Mouse (Mus musculus): ENCODE data around the gene Sfr1. TPM values are rescaled to one million over a fixed set of nuclear protein-coding genes. Genes with fewer than 3 reads are reported as not detected.

Gene Sfr1
- polyA plus RNA-seq, 1 experiment from 2014 or later: 158 TPM

GRCm38 (mm10) chr19:47710376-47710775 is 21.1 kb upstream of the Sfr1 start:
- Histone ChIP-seq H3K27me3 (replicated peaks) (no peaks in the 10 kb centered on the region), H3K4me3 (replicated peaks) (no peak overlapping the region), H3K4me1 (no peaks in the 10 kb centered on the region), H3K27ac (replicated peaks) (no peak overlapping the region), H3K36me3 (no peaks in the 10 kb centered on the region), H3K9ac (replicated peaks) (no peak overlapping the region), H3K9me3 (replicated peaks) (no peaks in the 10 kb centered on the region), H3K4me2 (no peak overlapping the region)
- 89% methylated on average over 4 of the region's 4 CpGs for WGBS
- ATAC-seq (ENCODE audit: low FRiP score): no peak

GRCm38 (mm10) chr19:47713457-47713856 is 18.0 kb upstream of the Sfr1 start:
- H3K4me1 ChIP-seq: no peaks in the 10 kb centered on the region
- no peak overlapping the region for H3K4me3 ChIP-seq (replicated peaks)
- H3K9ac ChIP-seq (replicated peaks): no peak overlapping the region
- no peaks in the 10 kb centered on the region for H3K36me3 ChIP-seq
- ATAC-seq (ENCODE audit: low FRiP score): no peak
- no peaks in the 10 kb centered on the region for H3K27me3 ChIP-seq (replicated peaks)
- WGBS: 88% methylated on average over 9 of the region's 9 CpGs
- no peak overlapping the region for H3K27ac ChIP-seq (replicated peaks)
- no peak overlapping the region for H3K4me2 ChIP-seq
- H3K9me3 ChIP-seq (replicated peaks): no peaks in the 10 kb centered on the region

- WGBS: 67% methylated on average over 2 of the region's 2 CpGs
- H3K4me3 ChIP-seq (replicated peaks): no peak overlapping the region
- H3K4me1 ChIP-seq: no peaks in the 10 kb centered on the region
- no peaks in the 10 kb centered on the region for H3K9me3 ChIP-seq (replicated peaks)
- H3K36me3 ChIP-seq: no peaks in the 10 kb centered on the region
- no peaks in the 10 kb centered on the region for H3K27me3 ChIP-seq (replicated peaks)
- H3K4me2 ChIP-seq: no peak overlapping the region
- no peak overlapping the region for H3K9ac ChIP-seq (replicated peaks)
- no peak for ATAC-seq (ENCODE audit: low FRiP score)
- no peak overlapping the region for H3K27ac ChIP-seq (replicated peaks)
Measured at GRCm38 (mm10) chr19:47716144-47716543, 15.3 kb upstream of the Sfr1 start.

DNA sequence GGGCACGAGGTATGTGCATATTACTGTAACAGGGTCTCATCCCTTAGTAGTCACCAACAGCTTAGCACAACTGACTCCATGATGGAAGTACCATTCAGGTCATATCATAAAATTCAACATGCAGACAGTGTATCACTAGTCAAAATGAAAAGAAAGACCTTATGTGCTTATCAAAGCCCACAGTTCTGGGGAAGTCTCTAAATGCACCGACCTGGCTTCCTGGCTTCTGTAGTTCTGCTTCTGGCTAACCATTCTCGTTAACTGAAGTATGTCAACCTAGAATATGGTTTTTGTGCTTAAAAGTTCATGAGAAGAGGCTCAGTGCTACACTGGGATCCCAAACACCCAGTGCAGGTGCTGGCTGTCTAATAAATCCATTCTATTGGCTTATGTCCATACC is 12.3 kb upstream of the Sfr1 start:
- H3K27me3 ChIP-seq (replicated peaks): no peaks in the 10 kb centered on the region
- H3K36me3 ChIP-seq: no peaks in the 10 kb centered on the region
- no peak overlapping the region for H3K27ac ChIP-seq (replicated peaks)
- no peak overlapping the region for H3K4me3 ChIP-seq (replicated peaks)
- no peak for ATAC-seq (ENCODE audit: low FRiP score)
- WGBS: 92% methylated on average over 3 of the region's 3 CpGs
- no peak overlapping the region for H3K4me2 ChIP-seq
- no peak overlapping the region for H3K9ac ChIP-seq (replicated peaks)
- H3K9me3 ChIP-seq (replicated peaks): no peaks in the 10 kb centered on the region
- H3K4me1 ChIP-seq: no peaks in the 10 kb centered on the region

DNA sequence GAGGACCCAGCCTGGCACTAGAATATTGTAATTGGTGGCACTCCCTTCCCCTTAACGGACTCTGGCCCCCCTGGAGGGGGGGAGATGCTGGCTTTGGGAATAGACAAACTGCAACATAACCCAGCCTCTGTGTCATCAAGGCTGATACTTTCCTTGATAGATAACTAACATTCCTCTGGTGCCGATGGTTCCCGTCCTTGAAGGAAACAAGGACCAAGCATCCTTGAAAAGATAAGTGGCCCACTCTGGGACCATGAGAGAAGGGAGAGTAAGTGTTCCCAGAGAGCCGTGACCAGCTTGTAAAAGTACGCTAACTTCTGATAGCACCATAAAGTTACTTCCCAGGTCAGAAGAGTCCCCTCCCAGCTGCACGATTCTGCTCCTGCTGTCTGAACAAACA is 9.0 kb upstream of the Sfr1 start:
- no peaks in the 10 kb centered on the region for H3K4me1 ChIP-seq
- H3K4me2 ChIP-seq: no peak overlapping the region
- no peak overlapping the region for H3K27ac ChIP-seq (replicated peaks)
- WGBS: 51% methylated on average over 6 of the region's 6 CpGs
- H3K4me3 ChIP-seq (replicated peaks): no peak overlapping the region
- no peak overlapping the region for H3K9ac ChIP-seq (replicated peaks)
- H3K27me3 ChIP-seq (replicated peaks): no peaks in the 10 kb centered on the region
- H3K36me3 ChIP-seq: no peaks in the 10 kb centered on the region
- H3K9me3 ChIP-seq (replicated peaks): no peaks in the 10 kb centered on the region
- ATAC-seq (ENCODE audit: low FRiP score): no peak

GRCm38 (mm10) chr19:47724903-47725302 is 6.6 kb upstream of the Sfr1 start:
- Histone ChIP-seq H3K9me3 (replicated peaks) (no peaks in the 10 kb centered on the region), H3K4me1 (no peaks in the 10 kb centered on the region), H3K27ac (replicated peaks) (no peak overlapping the region), H3K4me2 (no peak overlapping the region), H3K36me3 (no peaks in the 10 kb centered on the region), H3K27me3 (replicated peaks) (no peaks in the 10 kb centered on the region), H3K9ac (replicated peaks) (no peak overlapping the region), H3K4me3 (replicated peaks) (no peak overlapping the region)
- 85% methylated on average over 4 of the region's 4 CpGs for WGBS
- no peak for ATAC-seq (ENCODE audit: low FRiP score)

DNA sequence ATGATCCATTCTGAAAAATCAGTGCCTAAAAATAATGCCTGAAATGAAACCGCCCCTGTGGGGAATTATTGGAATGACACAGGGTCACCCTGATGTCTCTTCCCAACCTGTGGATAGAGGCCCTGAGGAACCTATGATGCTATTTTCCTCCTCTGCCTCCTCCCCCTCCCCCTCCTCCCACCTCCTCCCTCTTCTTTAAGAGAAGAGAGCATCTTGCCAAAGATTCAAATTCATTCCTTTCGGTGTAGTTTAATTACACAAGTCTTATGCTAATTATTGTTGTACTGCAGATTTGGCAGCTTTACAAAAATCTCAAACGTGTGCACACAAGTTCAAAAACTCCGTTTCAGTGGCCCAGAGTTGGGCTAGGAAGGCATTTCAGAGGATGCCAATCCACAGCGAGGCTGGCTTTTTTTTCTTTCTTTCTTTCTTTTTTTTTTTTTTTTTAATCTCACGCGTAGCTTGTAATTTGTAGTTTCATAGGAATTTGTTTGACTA is 5.8 kb upstream of the Sfr1 start:
- WGBS: 65% methylated on average over 7 of the region's 7 CpGs

DNA sequence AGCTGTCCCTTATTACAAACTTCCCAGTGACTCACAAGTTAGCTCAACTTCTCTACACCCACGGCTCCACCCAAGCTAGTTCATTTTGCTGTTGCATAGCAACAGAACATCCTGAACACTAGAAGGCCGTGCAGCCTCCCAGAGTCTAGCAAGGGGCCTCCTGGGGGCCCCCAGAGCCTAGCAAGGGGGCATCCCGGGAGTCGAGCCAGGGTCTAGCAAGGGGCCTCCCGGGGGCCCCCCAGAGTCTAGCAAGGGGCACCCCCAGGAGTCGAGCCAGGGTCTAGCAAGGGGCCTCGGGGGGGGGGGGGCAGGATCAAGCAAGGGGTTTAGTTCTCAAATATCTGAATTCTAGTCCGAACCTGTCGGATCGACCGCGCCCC is 801 bp upstream of the Sfr1 start:
- peak overlapping the region; percentile 78 for H3K4me3 ChIP-seq (replicated peaks)
- H3K4me1 ChIP-seq: peaks cover 17% of the 10 kb centered on the region
- peak overlapping the region; percentile 68 for H3K9ac ChIP-seq (replicated peaks)
- peaks cover 22% of the 10 kb centered on the region for H3K36me3 ChIP-seq
- peak overlapping the region; percentile 96 for H3K27ac ChIP-seq (replicated peaks)
- H3K27me3 ChIP-seq (replicated peaks): no peaks in the 10 kb centered on the region
- peak; percentile 65 for ATAC-seq (ENCODE audit: low FRiP score)
- H3K4me2 ChIP-seq: peak overlapping the region; percentile 85
- H3K9me3 ChIP-seq (replicated peaks): no peaks in the 10 kb centered on the region
- WGBS: under 1% methylated on average over 12 of the region's 12 CpGs

More for the DNA sequence above, 5.8 kb upstream of the Sfr1 start:
- H3K36me3 ChIP-seq: no peaks in the 10 kb centered on the region
- H3K4me2 ChIP-seq: no peak overlapping the region
- H3K27me3 ChIP-seq (replicated peaks): no peaks in the 10 kb centered on the region
- no peak overlapping the region for H3K9ac ChIP-seq (replicated peaks)
- no peak overlapping the region for H3K27ac ChIP-seq (replicated peaks)
- peaks cover 5% of the 10 kb centered on the region for H3K4me1 ChIP-seq
- no peak for ATAC-seq (ENCODE audit: low FRiP score)
- H3K9me3 ChIP-seq (replicated peaks): no peaks in the 10 kb centered on the region
- no peak overlapping the region for H3K4me3 ChIP-seq (replicated peaks)

- Histone ChIP-seq H3K27me3 (replicated peaks) (no peaks in the 10 kb centered on the region), H3K9ac (replicated peaks) (peak overlapping the region; percentile 74), H3K36me3 (peaks cover 30% of the 10 kb centered on the region), H3K27ac (replicated peaks) (peak overlapping the region; percentile 95), H3K4me2 (peak overlapping the region; percentile 58), H3K9me3 (replicated peaks) (no peaks in the 10 kb centered on the region), H3K4me1 (peaks cover 17% of the 10 kb centered on the region), H3K4me3 (replicated peaks) (peak overlapping the region; percentile 78)
- WGBS: under 1% methylated on average over 12 of the region's 15 CpGs
- ATAC-seq (ENCODE audit: low FRiP score): peak; percentile 52
Measured at GRCm38 (mm10) chr19:47731931-47732330, 449 bp downstream of the Sfr1 start.

DNA sequence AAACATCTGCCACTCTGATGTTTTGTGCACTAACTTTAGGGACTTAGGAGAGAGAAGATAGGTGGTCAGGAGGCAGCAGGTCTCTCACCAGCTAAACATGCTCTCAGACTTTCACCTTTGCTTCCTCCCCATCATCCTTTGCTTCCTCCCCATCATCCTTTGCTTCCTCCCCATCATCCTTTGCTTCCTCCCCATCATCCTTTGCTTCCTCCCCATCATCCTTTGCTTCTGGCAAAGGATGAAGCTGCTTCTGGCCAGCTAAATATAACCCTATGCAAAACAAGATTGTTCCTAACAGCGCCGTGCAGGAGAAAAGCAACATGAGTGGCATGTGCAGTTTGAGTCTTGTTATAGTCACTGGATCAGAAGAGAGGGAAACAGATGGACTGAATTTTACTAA is 15.6 kb downstream of the Sfr1 start:
- no peaks in the 10 kb centered on the region for H3K4me1 ChIP-seq
- H3K9me3 ChIP-seq (replicated peaks): no peaks in the 10 kb centered on the region
- ATAC-seq (ENCODE audit: low FRiP score): no peak
- H3K27me3 ChIP-seq (replicated peaks): no peaks in the 10 kb centered on the region
- H3K4me2 ChIP-seq: no peak overlapping the region
- no peaks in the 10 kb centered on the region for H3K36me3 ChIP-seq
- H3K9ac ChIP-seq (replicated peaks): no peak overlapping the region
- no peak overlapping the region for H3K4me3 ChIP-seq (replicated peaks)
- 95% methylated on average over 2 of the region's 2 CpGs for WGBS
- H3K27ac ChIP-seq (replicated peaks): no peak overlapping the region

DNA sequence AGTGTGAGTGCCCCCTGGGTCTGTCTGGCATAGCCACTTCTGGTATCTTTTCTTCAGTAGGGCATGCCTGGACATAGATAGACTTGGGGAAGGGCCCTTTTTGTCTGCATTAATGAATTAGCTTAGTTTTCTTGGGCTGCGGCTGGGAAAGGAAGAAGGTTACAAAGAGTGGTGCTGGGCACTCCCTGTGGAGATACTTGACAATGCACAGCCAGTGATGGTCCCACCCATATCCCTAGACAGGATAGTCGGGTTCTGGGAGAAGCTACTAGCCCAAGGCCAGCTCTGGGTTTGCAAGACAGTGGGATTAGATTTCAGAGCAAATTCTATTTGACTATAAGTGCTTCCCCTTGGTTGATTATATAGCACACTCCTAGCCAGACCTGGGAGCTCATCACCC is 17.5 kb downstream of the Sfr1 start:
- no peaks in the 10 kb centered on the region for H3K9me3 ChIP-seq (replicated peaks)
- 78% methylated on average over 2 of the region's 2 CpGs for WGBS
- ATAC-seq (ENCODE audit: low FRiP score): no peak

DNA sequence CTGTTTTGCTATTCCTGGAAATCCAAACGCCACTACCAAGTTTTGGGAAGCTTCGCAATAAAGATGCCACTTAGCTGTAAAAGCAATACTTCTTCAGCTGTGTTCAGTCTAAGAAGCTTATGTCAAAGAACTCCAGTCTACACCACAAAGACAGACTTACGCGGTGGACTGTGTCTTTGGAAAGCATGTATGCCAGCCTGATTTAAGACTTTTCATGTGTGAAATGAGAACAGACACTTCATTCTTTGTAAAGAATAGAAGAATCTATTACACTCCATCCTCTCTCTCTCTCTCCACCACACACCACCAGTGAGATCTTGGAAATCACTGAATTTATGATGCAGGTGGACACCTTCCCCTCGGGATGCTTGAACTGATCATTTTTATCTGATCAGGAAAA is 18.9 kb downstream of the Sfr1 start:
- Histone ChIP-seq H3K4me1 (no peaks in the 10 kb centered on the region), H3K36me3 (no peaks in the 10 kb centered on the region), H3K27ac (replicated peaks) (no peak overlapping the region), H3K9ac (replicated peaks) (no peak overlapping the region), H3K4me3 (replicated peaks) (no peak overlapping the region), H3K27me3 (replicated peaks) (no peaks in the 10 kb centered on the region), H3K9me3 (replicated peaks) (no peaks in the 10 kb centered on the region), H3K4me2 (no peak overlapping the region)
- ATAC-seq (ENCODE audit: low FRiP score): no peak
- WGBS: 50% methylated on average over 5 of the region's 5 CpGs

More for the DNA sequence above, 17.5 kb downstream of the Sfr1 start:
- Histone ChIP-seq H3K4me2 (no peak overlapping the region), H3K4me3 (replicated peaks) (no peak overlapping the region), H3K9ac (replicated peaks) (no peak overlapping the region), H3K36me3 (no peaks in the 10 kb centered on the region), H3K27me3 (replicated peaks) (no peaks in the 10 kb centered on the region), H3K4me1 (no peaks in the 10 kb centered on the region), H3K27ac (replicated peaks) (no peak overlapping the region)

DNA sequence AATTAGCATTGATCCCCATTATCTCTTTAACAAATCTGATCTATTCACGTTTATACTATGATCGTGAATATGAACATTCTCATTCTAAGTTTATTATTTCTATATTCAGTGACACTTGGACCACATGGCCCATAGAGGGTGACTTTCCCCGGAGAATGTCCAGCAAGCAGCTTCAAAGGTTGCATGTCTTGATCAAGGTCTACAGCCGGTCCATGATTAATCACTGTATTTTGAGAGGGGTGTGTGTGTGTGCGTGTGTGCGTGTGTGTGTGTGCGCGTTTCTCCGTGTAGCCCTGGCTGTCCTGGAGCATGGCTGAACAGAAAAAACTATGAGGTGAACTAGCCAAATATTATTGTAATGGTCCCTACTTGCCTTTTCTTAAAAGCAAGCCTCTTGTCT is 21.0 kb downstream of the Sfr1 start:
- WGBS: 93% methylated on average over 9 of the region's 9 CpGs
- H3K36me3 ChIP-seq: no peaks in the 10 kb centered on the region

More for the DNA sequence above, 21.0 kb downstream of the Sfr1 start:
- Histone ChIP-seq H3K27me3 (replicated peaks) (no peaks in the 10 kb centered on the region), H3K4me2 (no peak overlapping the region), H3K9me3 (replicated peaks) (no peaks in the 10 kb centered on the region), H3K4me3 (replicated peaks) (no peak overlapping the region), H3K27ac (replicated peaks) (no peak overlapping the region), H3K4me1 (no peaks in the 10 kb centered on the region), H3K9ac (replicated peaks) (no peak overlapping the region)
- ATAC-seq (ENCODE audit: low FRiP score): no peak

Measured in neural tube, embryonic 15.5 days (tissue).